Mouse (Mus musculus) lung, adult 2 months (tissue): ENCODE results near the gene Fxyd5.

Experiments
- CTCF ChIP-seq: fragments of 200-500 bp; IDR thresholded peaks from 2 replicates; pipeline ENCODE4 v1.5.1; 2011; ENCODE audit warnings: mild to moderate bottlenecking, low read length, control low read depth; ENCODE audit not compliant: insufficient read depth
- POLR2A ChIP-seq: fragments of 200-500 bp; IDR thresholded peaks from 2 replicates; pipeline ENCODE4 v1.6.1; 2011; ENCODE audit warnings: low read depth, mild to moderate bottlenecking, control low read depth, low read length, borderline replicate concordance; ENCODE audit errors: extremely low read depth

DNA sequence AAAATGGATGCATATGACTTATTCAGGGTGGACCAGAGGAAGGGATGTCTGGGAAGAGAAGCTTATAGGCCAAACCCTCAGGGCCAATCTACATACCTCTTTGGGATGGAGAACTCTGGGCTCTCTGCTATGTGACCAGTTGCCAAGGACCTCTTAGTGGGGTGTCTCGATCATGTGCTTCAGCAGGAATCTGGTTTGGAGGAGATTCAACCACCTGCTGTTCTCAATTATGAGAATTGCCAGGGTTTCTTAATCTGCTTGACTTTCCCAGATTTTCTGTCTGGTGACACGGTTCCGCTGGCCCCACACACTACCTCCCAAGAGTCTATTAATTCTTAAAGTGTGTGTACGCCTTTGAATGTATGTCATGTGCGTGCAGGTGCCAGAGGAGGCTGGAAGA is 48.3 kb downstream of the Fxyd5 start:
- TF ChIP-seq CTCF (no peak), POLR2A (no peak)
